Mouse (Mus musculus): Measurements from ENCODE around the gene Amdhd1.
A peak's percentile ranks its signal among the peaks of the same experiment; 100 is the strongest.

DNA sequence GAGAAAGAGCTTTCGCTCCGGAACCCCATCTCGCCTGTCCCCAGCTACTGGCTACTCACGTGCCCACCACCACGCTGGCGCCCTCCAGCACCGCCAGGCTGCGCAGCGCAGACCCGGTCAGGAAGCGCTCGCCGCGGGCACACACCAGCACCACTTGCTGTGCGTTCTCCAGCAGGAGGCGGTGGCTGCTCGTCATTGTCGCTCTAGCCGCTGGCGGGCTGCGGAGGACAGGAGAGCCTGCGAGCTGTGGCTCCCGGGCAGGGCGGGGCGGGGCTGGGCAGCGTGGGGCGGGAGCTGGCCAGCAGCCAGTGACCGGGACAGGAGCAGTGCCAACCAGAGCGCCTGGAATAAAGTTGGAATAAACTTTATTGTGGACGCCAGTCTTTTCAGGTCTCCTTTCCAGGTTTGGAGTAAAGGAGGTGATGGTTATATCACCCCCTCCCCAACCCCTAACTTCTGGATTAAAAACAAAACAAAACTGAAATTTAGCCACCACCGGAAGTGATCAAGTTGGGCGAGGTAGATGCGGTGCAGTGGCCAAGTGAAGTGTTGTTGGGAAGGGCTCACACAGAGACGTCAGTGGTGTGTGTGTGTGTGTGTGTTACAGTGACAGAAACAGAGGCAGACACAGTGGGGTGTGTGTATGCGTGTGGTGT is at the start of gene Amdhd1:
- no peak for TF ChIP-seq POLR2A (IDR thresholded peaks at IDR 0.05; ENCODE audit: borderline replicate concordance, low read depth, low read length)
- TF ChIP-seq CTCF (IDR thresholded peaks at IDR 0.05; ENCODE audit: low read depth, low read length) = peak; percentile 44; the same call in 1 of the 2 replicates

Measured in bone marrow macrophage, adult 2 months (primary cell).